Mouse (Mus musculus): Measurements from ENCODE around the gene Xrn2.

Xrn2 gene

GRCm38 (mm10) chr2:147085072-147085870 is 72.5 kb downstream of the Xrn2 start, which contains the start of gene Nkx2-4:
Gene Nkx2-4, minus strand, starts transcription at chr2:147085445.
- no peak for TF ChIP-seq GATA4 (IDR thresholded peaks at IDR 0.05; ENCODE audit: insufficient replicate concordance, low read length)

- TF ChIP-seq GATA4 (IDR thresholded peaks at IDR 0.05; ENCODE audit: insufficient replicate concordance, low read length) = no peak
Observed at GRCm38 (mm10) chr2:147085937-147086336, 73.1 kb downstream of the Xrn2 start.

- no peak for TF ChIP-seq GATA4 (IDR thresholded peaks at IDR 0.05; ENCODE audit: insufficient replicate concordance, low read length)
Observed at GRCm38 (mm10) chr2:147086441-147086840, 73.6 kb downstream of the Xrn2 start.

- TF ChIP-seq GATA4 (IDR thresholded peaks at IDR 0.05; ENCODE audit: insufficient replicate concordance, low read length) = no peak
Observed at GRCm38 (mm10) chr2:147119736-147120135, 106.9 kb downstream of the Xrn2 start.

- TF ChIP-seq GATA4 (IDR thresholded peaks at IDR 0.05; ENCODE audit: insufficient replicate concordance, low read length) = no peak
Observed at GRCm38 (mm10) chr2:147127366-147127765, 114.6 kb downstream of the Xrn2 start.

Measured in liver, adult (tissue).